Mouse (Mus musculus) left cerebral cortex, adult 18-20 months (tissue): ENCODE results near the gene Shroom3. TPM values are rescaled to one million over a fixed set of nuclear protein-coding genes. Genes with fewer than 3 reads are reported as not detected.
A peak's percentile ranks its signal among the peaks of the same experiment; 100 is the strongest.

Experiments used
- DNase-seq, 2 experiments: peaks; one replicate each; pipeline ENCODE4 v3.0.0; 2021 to 2022; ENCODE audit warnings: low spot score in 2 of 2, mixed read lengths in 1 of 2
- long read RNA-seq, 2 experiments: library from polyadenylated mRNA; stranded (forward); transcript quantifications; one replicate each; pipeline ENCODE4 v2.0.0; 2021
- total RNA-seq, 2 experiments: library from RNA; stranded (reverse); gene quantifications; 2 replicates each; pipeline ENCODE4 v1.2.3; 2021

The Shroom3 gene
- 1 to 10 TPM; 3.1 to 3.6 TPM for total RNA-seq
- long read RNA-seq, experiment 1, partial matches to known transcripts: 2 of 2 reads
- long read RNA-seq, experiment 1, other reads (novel, unspliced or antisense): 0 of 2 reads
- long read RNA-seq, experiment 2, partial matches to known transcripts: 1 of 1 reads
- long read RNA-seq, experiment 2, other reads (novel, unspliced or antisense): 0 of 1 reads

GRCm38 (mm10) chr5:92683351-92683807, at the start of gene Shroom3:
Shroom3 (plus strand) TSS chr5:92683435.
- DNase-seq: peak in 1 of 2 experiments; percentile 5

GRCm38 (mm10) chr5:92633526-92633925, 49.7 kb upstream of the Shroom3 start:
- no peak for DNase-seq

- DNase-seq: no peak
Observed at GRCm38 (mm10) chr5:92634916-92635315, 48.3 kb upstream of the Shroom3 start.

- no peak for DNase-seq
Observed at GRCm38 (mm10) chr5:92635891-92636290, 47.3 kb upstream of the Shroom3 start.

- DNase-seq: no peak
Observed at GRCm38 (mm10) chr5:92640861-92641260, 42.4 kb upstream of the Shroom3 start.

- peak; percentile 76 to 79 for DNase-seq
Observed at GRCm38 (mm10) chr5:92656256-92656655, 27.0 kb upstream of the Shroom3 start.

- DNase-seq: no peak
Observed at GRCm38 (mm10) chr5:92664321-92664720, 18.9 kb upstream of the Shroom3 start.

GRCm38 (mm10) chr5:92666860-92667259, 16.4 kb upstream of the Shroom3 start:
- no peak for DNase-seq

- peak; percentile 37 to 49 for DNase-seq
Observed at GRCm38 (mm10) chr5:92674859-92675573, 8.2 kb upstream of the Shroom3 start, which contains the start of gene Ccdc158. Ccdc158 (minus strand) TSS chr5:92675271.

GRCm38 (mm10) chr5:92675574-92675920, 7.7 kb upstream of the Shroom3 start:
- DNase-seq: no peak

- peak; percentile 36 to 40 for DNase-seq
Observed at GRCm38 (mm10) chr5:92679441-92679840, 3.8 kb upstream of the Shroom3 start.

- no peak for DNase-seq
Observed at GRCm38 (mm10) chr5:92681861-92682260, 1.4 kb upstream of the Shroom3 start.

GRCm38 (mm10) chr5:92682621-92683348, 450 bp upstream of the Shroom3 start:
- DNase-seq: no peak

- DNase-seq: no peak
Observed at GRCm38 (mm10) chr5:92683871-92684475, 738 bp downstream of the Shroom3 start.

GRCm38 (mm10) chr5:92684715-92685460, 1.7 kb downstream of the Shroom3 start:
- DNase-seq: no peak

- no peak for DNase-seq
Observed at GRCm38 (mm10) chr5:92688124-92688523, 4.9 kb downstream of the Shroom3 start.

- DNase-seq: no peak
Observed at GRCm38 (mm10) chr5:92688569-92688968, 5.3 kb downstream of the Shroom3 start.

GRCm38 (mm10) chr5:92692206-92693007, 9.2 kb downstream of the Shroom3 start:
- DNase-seq: no peak

- DNase-seq: no peak
Observed at GRCm38 (mm10) chr5:92693744-92694143, 10.5 kb downstream of the Shroom3 start.
